Mouse (Mus musculus): ENCODE measurements around the gene Isca2. TPM values are rescaled to one million over a fixed set of nuclear protein-coding genes. Genes with fewer than 3 reads are reported as not detected.

Gene Isca2
- polyA plus RNA-seq, 1 experiment: 83.7 TPM

DNA sequence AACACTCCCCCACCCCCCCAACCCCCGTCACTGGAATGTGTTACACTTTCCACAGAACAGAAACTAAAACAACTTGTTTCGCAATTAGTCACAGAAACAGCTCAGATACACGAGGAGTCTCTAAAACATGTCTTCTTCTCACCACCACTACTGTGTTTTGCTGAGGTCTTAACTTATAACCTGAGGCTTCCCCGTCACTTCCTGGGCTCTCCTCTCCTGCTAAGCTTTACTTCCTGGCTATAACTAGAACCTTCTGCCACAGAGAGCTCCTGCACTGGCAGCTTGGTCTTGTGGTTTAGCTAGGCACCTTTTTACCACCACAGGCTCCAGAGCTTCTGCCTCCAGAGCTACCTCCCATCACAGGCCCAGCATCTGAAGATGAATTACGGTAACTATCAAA is 10.5 kb upstream of the Isca2 start:
- no peak for TF ChIP-seq POLR2A (IDR thresholded peaks at IDR 0.05; ENCODE audit: control insufficient read depth, low read depth, low read length)
- no peak for TF ChIP-seq CTCF (IDR thresholded peaks at IDR 0.05; ENCODE audit: control insufficient read depth, insufficient read depth, insufficient replicate concordance, low read depth, low read length)
- Histone ChIP-seq H3K36me3 (ENCODE audit: control insufficient read depth, insufficient read depth, low read length) (no peaks in the 10 kb centered on the region; the same call in 1 of the 2 replicates), H3K27ac (ENCODE audit: control insufficient read depth, insufficient read depth, low read depth, low read length) (no peak overlapping the region), H3K4me3 (ENCODE audit: control insufficient read depth, low read depth, low read length) (no peak overlapping the region), H3K27me3 (ENCODE audit: control insufficient read depth, insufficient read depth, low read length) (no peaks in the 10 kb centered on the region), H3K4me1 (ENCODE audit: control insufficient read depth, insufficient read depth, low read length) (no peaks in the 10 kb centered on the region)

DNA sequence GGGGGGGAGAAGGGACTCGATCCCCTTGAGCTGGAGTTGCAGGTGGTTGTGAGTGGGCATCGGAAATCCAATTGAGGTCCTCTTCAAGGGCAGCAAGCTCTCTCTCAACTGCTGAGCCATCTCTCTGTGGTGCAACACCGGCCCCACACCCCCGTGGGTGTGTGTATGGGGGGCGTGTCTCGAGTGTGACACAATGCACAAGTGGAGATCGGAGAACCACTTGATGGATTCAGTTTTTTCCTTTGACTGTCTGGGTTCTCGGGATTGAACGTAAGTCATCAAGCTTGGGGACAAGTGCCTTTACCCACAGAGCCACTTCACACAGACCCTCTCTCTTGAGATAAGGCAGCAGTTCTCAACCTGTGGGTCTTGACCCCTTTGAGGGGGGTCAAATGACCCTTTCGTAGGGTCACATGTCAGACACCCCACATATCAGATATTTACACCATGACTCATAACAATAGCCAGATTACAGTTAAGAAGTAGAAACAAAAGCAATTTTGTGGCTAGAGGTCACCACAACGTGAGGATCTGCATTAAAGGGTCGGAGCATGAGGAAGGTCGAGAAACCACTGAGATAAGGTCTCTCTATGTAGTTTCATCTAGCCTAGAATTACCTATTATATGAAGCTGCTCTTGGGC is 9.4 kb upstream of the Isca2 start:
- H3K4me3 ChIP-seq (ENCODE audit: control insufficient read depth, low read depth, low read length): no peak overlapping the region
- H3K4me1 ChIP-seq (ENCODE audit: control insufficient read depth, insufficient read depth, low read length): no peaks in the 10 kb centered on the region
- H3K27me3 ChIP-seq (ENCODE audit: control insufficient read depth, insufficient read depth, low read length): no peaks in the 10 kb centered on the region
- no peak for TF ChIP-seq POLR2A (IDR thresholded peaks at IDR 0.05; ENCODE audit: control insufficient read depth, low read depth, low read length)
- no peak for TF ChIP-seq CTCF (IDR thresholded peaks at IDR 0.05; ENCODE audit: control insufficient read depth, insufficient read depth, insufficient replicate concordance, low read depth, low read length)
- no peaks in the 10 kb centered on the region; the same call in 1 of the 2 replicates for H3K36me3 ChIP-seq (ENCODE audit: control insufficient read depth, insufficient read depth, low read length)
- no peak overlapping the region for H3K27ac ChIP-seq (ENCODE audit: control insufficient read depth, insufficient read depth, low read depth, low read length)

DNA sequence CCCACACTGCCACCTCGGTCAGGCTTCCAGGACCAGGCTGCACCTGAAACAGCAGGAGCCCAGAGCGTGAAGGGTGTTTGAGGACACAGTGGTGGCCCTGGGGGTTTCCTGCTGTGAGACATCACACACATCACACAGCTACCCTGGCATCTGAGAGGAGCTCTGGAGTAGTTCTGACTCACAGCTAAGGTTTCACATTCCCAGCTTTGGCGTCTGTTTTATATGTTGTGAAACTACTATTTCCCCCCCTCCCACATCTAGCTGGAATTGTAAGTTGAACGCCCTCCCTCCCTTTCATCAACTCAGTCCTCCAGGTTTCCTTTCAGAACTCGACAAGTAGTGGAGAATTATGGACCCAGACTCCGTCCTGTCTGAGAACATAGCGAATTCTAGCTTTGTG is 8.3 kb upstream of the Isca2 start:
- TF ChIP-seq CTCF (IDR thresholded peaks at IDR 0.05; ENCODE audit: control insufficient read depth, insufficient read depth, insufficient replicate concordance, low read depth, low read length): no peak
- TF ChIP-seq POLR2A (IDR thresholded peaks at IDR 0.05; ENCODE audit: control insufficient read depth, low read depth, low read length): no peak
- Histone ChIP-seq H3K36me3 (ENCODE audit: control insufficient read depth, insufficient read depth, low read length) (no peaks in the 10 kb centered on the region; the same call in 1 of the 2 replicates), H3K27me3 (ENCODE audit: control insufficient read depth, insufficient read depth, low read length) (no peaks in the 10 kb centered on the region)

DNA sequence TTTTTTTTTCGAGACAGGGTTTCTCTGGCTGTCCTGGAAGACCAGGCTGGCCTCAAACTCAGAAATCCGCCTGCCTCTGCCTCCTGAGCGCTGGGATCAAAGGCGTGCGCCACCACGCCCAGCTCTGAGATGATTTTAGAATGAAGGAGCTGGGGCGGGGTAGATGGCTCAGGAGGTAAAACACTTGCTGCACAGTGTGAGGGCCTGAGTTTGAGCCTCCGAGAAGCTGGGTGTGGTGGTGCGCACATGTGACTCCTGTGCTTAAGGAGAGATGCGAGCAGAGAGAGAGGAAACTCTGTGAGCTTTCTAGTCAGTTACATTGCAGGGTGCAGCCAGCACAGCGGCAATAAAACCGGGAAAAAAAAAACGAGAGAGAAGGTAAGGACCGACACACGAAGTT is 7.5 kb upstream of the Isca2 start:
- no peak overlapping the region for H3K27ac ChIP-seq (ENCODE audit: control insufficient read depth, insufficient read depth, low read depth, low read length)
- H3K4me3 ChIP-seq (ENCODE audit: control insufficient read depth, low read depth, low read length): no peak overlapping the region
- no peaks in the 10 kb centered on the region for H3K4me1 ChIP-seq (ENCODE audit: control insufficient read depth, insufficient read depth, low read length)
- H3K27me3 ChIP-seq (ENCODE audit: control insufficient read depth, insufficient read depth, low read length): no peaks in the 10 kb centered on the region
- no peaks in the 10 kb centered on the region; the same call in 1 of the 2 replicates for H3K36me3 ChIP-seq (ENCODE audit: control insufficient read depth, insufficient read depth, low read length)
- TF ChIP-seq CTCF (IDR thresholded peaks at IDR 0.05; ENCODE audit: control insufficient read depth, insufficient read depth, insufficient replicate concordance, low read depth, low read length) (no peak), POLR2A (IDR thresholded peaks at IDR 0.05; ENCODE audit: control insufficient read depth, low read depth, low read length) (no peak)

More for the DNA sequence above, 8.3 kb upstream of the Isca2 start:
- H3K4me3 ChIP-seq (ENCODE audit: control insufficient read depth, low read depth, low read length): no peak overlapping the region
- no peaks in the 10 kb centered on the region for H3K4me1 ChIP-seq (ENCODE audit: control insufficient read depth, insufficient read depth, low read length)
- H3K27ac ChIP-seq (ENCODE audit: control insufficient read depth, insufficient read depth, low read depth, low read length): no peak overlapping the region

DNA sequence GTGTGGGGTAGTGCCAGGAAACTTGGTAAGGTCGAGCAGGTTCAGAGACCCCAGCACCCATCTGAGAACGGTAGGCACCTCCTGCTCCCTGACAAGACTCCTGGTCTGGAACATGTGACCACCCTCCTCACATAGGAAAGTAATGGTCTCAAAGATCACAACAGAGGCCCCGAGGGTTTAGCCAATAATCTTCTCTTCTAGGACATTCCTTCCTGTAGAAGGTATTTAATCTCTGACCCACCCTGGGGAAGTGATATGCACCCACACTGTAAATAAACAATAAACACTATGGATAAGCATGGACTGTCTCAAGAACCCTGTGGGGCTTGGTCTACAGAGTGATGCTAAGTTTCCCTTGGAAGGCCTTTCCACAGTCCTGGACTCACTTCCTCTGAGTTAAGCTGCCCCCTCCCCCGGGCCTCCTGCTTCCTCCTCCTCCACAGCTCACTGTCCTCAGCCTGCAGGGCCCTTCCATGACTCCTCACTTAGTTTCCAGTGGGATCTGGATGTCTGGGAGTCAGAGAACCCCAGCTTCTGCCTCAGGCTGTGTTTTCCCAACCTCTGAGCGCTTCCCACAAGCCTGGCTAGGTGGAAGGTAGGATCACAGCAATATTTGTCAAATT is 6.8 kb upstream of the Isca2 start:
- TF ChIP-seq CTCF (IDR thresholded peaks at IDR 0.05; ENCODE audit: control insufficient read depth, insufficient read depth, insufficient replicate concordance, low read depth, low read length) (no peak), POLR2A (IDR thresholded peaks at IDR 0.05; ENCODE audit: control insufficient read depth, low read depth, low read length) (no peak)
- no peaks in the 10 kb centered on the region; the same call in 1 of the 2 replicates for H3K36me3 ChIP-seq (ENCODE audit: control insufficient read depth, insufficient read depth, low read length)
- H3K4me1 ChIP-seq (ENCODE audit: control insufficient read depth, insufficient read depth, low read length): no peaks in the 10 kb centered on the region
- H3K4me3 ChIP-seq (ENCODE audit: control insufficient read depth, low read depth, low read length): no peak overlapping the region
- H3K27me3 ChIP-seq (ENCODE audit: control insufficient read depth, insufficient read depth, low read length): no peaks in the 10 kb centered on the region
- no peak overlapping the region for H3K27ac ChIP-seq (ENCODE audit: control insufficient read depth, insufficient read depth, low read depth, low read length)

DNA sequence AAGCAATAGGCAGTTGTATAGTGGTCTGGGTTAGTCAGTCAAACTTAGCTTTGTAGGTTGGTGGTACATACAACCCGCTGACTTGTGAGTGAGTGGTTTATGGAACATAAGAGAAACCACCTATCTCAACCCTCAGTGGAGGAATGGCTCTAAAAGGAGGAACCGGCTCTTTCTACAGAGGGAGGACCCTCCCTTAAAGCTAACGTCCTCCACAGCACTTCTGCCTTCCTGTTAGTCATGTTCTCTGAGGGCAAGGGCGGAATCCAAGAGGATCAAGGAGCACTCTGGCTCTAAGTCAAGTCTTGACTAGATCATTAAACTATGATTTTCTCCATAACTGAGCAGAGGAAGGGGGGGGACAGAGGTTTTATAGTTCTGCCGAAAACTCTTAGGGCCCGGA is 5.5 kb upstream of the Isca2 start:
- Histone ChIP-seq H3K27ac (ENCODE audit: control insufficient read depth, insufficient read depth, low read depth, low read length) (no peak overlapping the region), H3K36me3 (ENCODE audit: control insufficient read depth, insufficient read depth, low read length) (no peaks in the 10 kb centered on the region; the same call in 1 of the 2 replicates), H3K27me3 (ENCODE audit: control insufficient read depth, insufficient read depth, low read length) (no peaks in the 10 kb centered on the region), H3K4me1 (ENCODE audit: control insufficient read depth, insufficient read depth, low read length) (no peaks in the 10 kb centered on the region; the same call in none of the 2 replicates), H3K4me3 (ENCODE audit: control insufficient read depth, low read depth, low read length) (no peak overlapping the region)
- TF ChIP-seq POLR2A (IDR thresholded peaks at IDR 0.05; ENCODE audit: control insufficient read depth, low read depth, low read length) (no peak), CTCF (IDR thresholded peaks at IDR 0.05; ENCODE audit: control insufficient read depth, insufficient read depth, insufficient replicate concordance, low read depth, low read length) (no peak)

DNA sequence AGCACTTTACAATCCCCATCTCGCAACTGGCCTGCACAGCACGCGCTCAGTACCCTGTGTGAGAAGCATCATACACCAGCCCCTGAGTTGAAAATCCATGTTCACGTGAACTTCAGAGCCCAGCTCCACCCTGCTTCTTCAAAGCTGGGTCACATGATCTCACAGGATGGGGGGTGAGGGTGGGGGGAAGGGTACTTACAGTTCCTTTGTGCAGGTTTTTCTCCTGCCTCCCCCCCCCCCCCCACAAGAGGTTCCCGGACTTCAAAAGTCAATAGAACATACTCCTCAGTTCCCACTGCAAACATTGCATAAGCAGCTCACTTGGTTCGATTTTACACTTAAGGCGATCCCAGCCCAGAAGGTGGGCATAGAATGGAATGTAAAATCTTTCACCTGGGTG is 3.4 kb upstream of the Isca2 start:
- Histone ChIP-seq H3K27ac (ENCODE audit: control insufficient read depth, insufficient read depth, low read depth, low read length) (no peak overlapping the region), H3K4me3 (ENCODE audit: control insufficient read depth, low read depth, low read length) (no peak overlapping the region), H3K4me1 (ENCODE audit: control insufficient read depth, insufficient read depth, low read length) (peaks cover 4% of the 10 kb centered on the region), H3K27me3 (ENCODE audit: control insufficient read depth, insufficient read depth, low read length) (no peaks in the 10 kb centered on the region), H3K36me3 (ENCODE audit: control insufficient read depth, insufficient read depth, low read length) (no peaks in the 10 kb centered on the region)
- no peak for TF ChIP-seq CTCF (IDR thresholded peaks at IDR 0.05; ENCODE audit: control insufficient read depth, insufficient read depth, insufficient replicate concordance, low read depth, low read length)
- TF ChIP-seq POLR2A (IDR thresholded peaks at IDR 0.05; ENCODE audit: control insufficient read depth, low read depth, low read length): no peak

Data from testis, adult 2 months (tissue).